Mouse (Mus musculus): ENCODE measurements at regions not wholly inside any gene's neighbourhood (a gene's known extent, or its start where the extent isn't known, plus 50 kb on each side); places are given as distances from the start of the nearest gene placed in this dataset.

DNA sequence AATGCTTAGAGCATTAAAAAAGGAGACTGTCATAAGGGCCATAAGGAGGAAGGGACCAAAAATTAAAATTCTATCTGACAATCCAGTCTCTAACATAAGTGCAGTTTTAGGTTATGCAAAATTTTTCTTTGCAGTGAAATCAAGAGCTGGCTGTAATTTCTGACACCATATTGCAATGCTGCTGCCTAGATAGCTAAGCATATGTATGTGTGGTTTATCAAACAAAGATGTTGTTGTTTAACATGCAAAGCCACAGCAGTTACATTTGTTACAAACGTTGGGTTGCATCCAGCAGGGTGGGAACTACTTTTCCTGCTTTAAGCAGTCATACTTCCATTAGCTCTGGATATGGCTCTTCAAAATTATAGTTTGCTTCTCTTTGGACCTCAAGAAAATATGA is 288.5 kb downstream of the Psat1 start:
- TF ChIP-seq POLR2A (IDR thresholded peaks at IDR 0.05; ENCODE audit: low read depth, low read length) (no peak), CTCF (IDR thresholded peaks at IDR 0.05; ENCODE audit: extremely low read depth, insufficient read length, insufficient replicate concordance, low read depth, low read length) (no peak)
